Comparison of ENCODE assay signal across 8 mouse cellular contexts in the genomic region with DNA sequence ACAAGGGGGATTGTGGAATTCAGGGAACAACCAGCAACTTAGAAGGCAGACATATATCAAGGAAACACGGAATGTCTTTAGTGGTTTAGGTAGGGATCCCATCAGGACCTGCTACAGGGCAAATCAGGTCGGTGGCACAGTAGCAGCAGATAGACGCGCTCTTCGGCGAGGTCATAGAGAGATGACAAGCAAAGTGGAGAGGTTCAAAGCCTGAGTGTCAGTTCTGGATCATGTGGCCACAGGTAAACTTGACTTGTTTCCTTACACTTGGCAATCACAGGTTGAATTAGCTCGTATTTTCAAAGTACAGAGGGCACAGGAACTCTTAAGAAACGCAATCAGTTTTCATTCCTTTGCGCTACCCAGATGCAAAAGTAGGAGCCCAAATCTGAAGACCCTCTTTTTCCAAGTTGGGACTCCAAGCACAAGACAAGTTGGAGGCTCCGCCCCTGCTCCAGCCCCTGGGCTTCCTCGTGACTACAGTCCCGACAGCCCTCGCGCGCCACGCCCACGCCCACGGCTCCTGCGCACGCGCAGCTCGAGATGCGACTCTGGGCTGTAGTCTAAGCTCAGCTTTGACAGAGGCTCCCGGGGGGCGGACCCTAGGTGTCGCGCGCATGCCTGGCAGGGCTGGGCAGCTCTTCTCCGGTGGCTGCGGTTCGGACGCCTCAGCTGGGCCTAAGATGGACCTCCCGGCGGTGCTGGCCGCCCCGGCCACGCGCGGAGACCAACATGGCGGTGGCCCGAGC. TPM values are rescaled to one million over a fixed set of nuclear protein-coding genes. Genes with fewer than 3 reads are reported as not detected.
DNase-seq lines count a peak whose midpoint lies in the region; ATAC-seq lines count a peak whose summit lies in the region.

TSS of gene Zxdc (plus strand) at position 517 of the 749 bp plus-strand sequence.

- DNase-seq in adrenal gland, adult (ENCODE audit: inconsistent age in 2 of 2, low spot score in 1 of 2): peak; percentile 100
- peak; percentile 98 for DNase-seq in embryo, embryonic 10.5 days (ENCODE audit: low spot score)
- peak; percentile 99 for DNase-seq in gastrocnemius, postnatal 14 days
- peak; percentile 99 to 100 for DNase-seq in left cerebral cortex, postnatal 10 days (ENCODE audit: extremely low spot score in 1 of 2, low spot score in 2 of 2)
- DNase-seq in right cerebral cortex, postnatal 25 days: peak; percentile 100
- DNase-seq in urinary bladder, postnatal 4 days (ENCODE audit: low spot score in 2 of 2): peak; percentile 99

- intact Hi-C loops in gastrocnemius, postnatal 14 days (cut with DNase I; ENCODE audit: low total_unique reads): loop anchor here (2.0 kb wide), 1 partner anchor 60 kb away; the partner anchor contains the start of gene Cfap100
- intact Hi-C loops in left cerebral cortex, postnatal 10 days (cut with DNase I): no loop called here

- peak; percentile 91 for ATAC-seq in inflammation-experienced regulatory T-cells, adult 6 months
- peak; percentile 98 for ATAC-seq in megakaryocyte-erythroid progenitor cell, adult 5-6 weeks (replicated peaks; ENCODE audit: low FRiP score, low TSS enrichment, poor library complexity, severe bottlenecking)

RNA-seq across cellular contexts. Expression of gene Zxdc, which starts in this region (rescaled TPM):
- total RNA-seq in gastrocnemius, postnatal 14 days (2021): 10 to 100 TPM; 12.0 to 13.6 TPM
- polyA plus RNA-seq in inflammation-experienced regulatory T-cells, adult 6 months (2017; shearing (Covaris generic)): 1 to 10 TPM; 4.5 to 9.6 (median 7.7) TPM
- 10 to 100 TPM; 23.8 to 24.0 TPM for total RNA-seq in left cerebral cortex, postnatal 10 days (2021)
- total RNA-seq in megakaryocyte-erythroid progenitor cell, adult 5-6 weeks (2014; fragmentation: Nextera tagmentation): 10.2 and 11.9 TPM in 2 replicates
- 8.0 and 8.9 TPM in 2 replicates for total RNA-seq in megakaryocyte-erythroid progenitor cell, adult 5-6 weeks (2017)

Comparison
In these comparisons a context has a peak if more than half of its experiments do, and no peak if none do; other contexts are left out.
1. Peak in every context shown above with its lines: DNase-seq and ATAC-seq.